Mouse (Mus musculus) lung, postnatal 10 days (tissue): ENCODE data around the gene Phxr2.
"Not testable (repeated sequence)": the region's sequence is repeated elsewhere in the genome, so short reads cannot be mapped to it uniquely, and the experiment has no call there.

Experiments
- DNase-seq: peaks from one replicate; pipeline ENCODE4 v3.0.0; 2021

Gene Phxr2

GRCm38 (mm10) chr10:99126225-99126624, at the start of gene Phxr2:
TSS of gene Phxr2 (minus strand) at chr10:99126325.
- no peak for DNase-seq

- no peak for DNase-seq
Measured at GRCm38 (mm10) chr10:99172906-99173507, 46.9 kb upstream of the Phxr2 start.

GRCm38 (mm10) chr10:99171961-99172497, 45.9 kb upstream of the Phxr2 start:
- DNase-seq, result peak; percentile 83

- DNase-seq, result peak; percentile 62
Measured at GRCm38 (mm10) chr10:99169765-99170129, 43.6 kb upstream of the Phxr2 start.

- peak; percentile 56 for DNase-seq
Measured at GRCm38 (mm10) chr10:99168840-99169764, 43.0 kb upstream of the Phxr2 start.

- peak; percentile 62 for DNase-seq
Measured at GRCm38 (mm10) chr10:99168404-99168803, 42.3 kb upstream of the Phxr2 start.

GRCm38 (mm10) chr10:99166392-99166791, 40.3 kb upstream of the Phxr2 start:
- peak; percentile 61 for DNase-seq

- DNase-seq, result peak; percentile 47
Measured at GRCm38 (mm10) chr10:99165751-99166282, 39.7 kb upstream of the Phxr2 start.

- DNase-seq, result peak; percentile 64
Measured at GRCm38 (mm10) chr10:99164871-99165477, 38.8 kb upstream of the Phxr2 start.

- DNase-seq, result no peak
Measured at GRCm38 (mm10) chr10:99163002-99163401, 36.9 kb upstream of the Phxr2 start.

- DNase-seq, result peak; percentile 59
Measured at GRCm38 (mm10) chr10:99161987-99162582, 36.0 kb upstream of the Phxr2 start.

GRCm38 (mm10) chr10:99157697-99158096, 31.6 kb upstream of the Phxr2 start:
- DNase-seq, result not testable (repeated sequence)

- DNase-seq, result no peak
Measured at GRCm38 (mm10) chr10:99156808-99157207, 30.7 kb upstream of the Phxr2 start.

GRCm38 (mm10) chr10:99154635-99155034, 28.5 kb upstream of the Phxr2 start:
- no peak for DNase-seq

GRCm38 (mm10) chr10:99152063-99152462, 25.9 kb upstream of the Phxr2 start:
- peak; percentile 73 for DNase-seq

- DNase-seq, result no peak
Measured at GRCm38 (mm10) chr10:99151580-99151979, 25.5 kb upstream of the Phxr2 start.

GRCm38 (mm10) chr10:99150016-99150415, 23.9 kb upstream of the Phxr2 start:
- no peak for DNase-seq

- no peak for DNase-seq
Measured at GRCm38 (mm10) chr10:99146596-99146995, 20.5 kb upstream of the Phxr2 start.

GRCm38 (mm10) chr10:99145611-99146010, 19.5 kb upstream of the Phxr2 start:
- DNase-seq, result no peak

GRCm38 (mm10) chr10:99136337-99136736, 10.2 kb upstream of the Phxr2 start:
- peak; percentile 58 for DNase-seq

- no peak for DNase-seq
Measured at GRCm38 (mm10) chr10:99133321-99133875, 7.3 kb upstream of the Phxr2 start.

- DNase-seq, result no peak
Measured at GRCm38 (mm10) chr10:99132595-99133272, 6.6 kb upstream of the Phxr2 start.
